Mouse (Mus musculus) liver (tissue): Measurements from ENCODE around the gene Agrp.
A peak's percentile ranks its signal among the peaks of the same experiment; 100 is the strongest.
"Not testable (repeated sequence)": the region's sequence is repeated elsewhere in the genome, so short reads cannot be mapped to it uniquely, and the experiment has no call there.

Source experiments
- DNase-seq: peaks from one replicate; pipeline ENCODE4 v3.0.0-alpha.2; 2020; ENCODE audit warnings: mixed read lengths

Gene Agrp

DNA sequence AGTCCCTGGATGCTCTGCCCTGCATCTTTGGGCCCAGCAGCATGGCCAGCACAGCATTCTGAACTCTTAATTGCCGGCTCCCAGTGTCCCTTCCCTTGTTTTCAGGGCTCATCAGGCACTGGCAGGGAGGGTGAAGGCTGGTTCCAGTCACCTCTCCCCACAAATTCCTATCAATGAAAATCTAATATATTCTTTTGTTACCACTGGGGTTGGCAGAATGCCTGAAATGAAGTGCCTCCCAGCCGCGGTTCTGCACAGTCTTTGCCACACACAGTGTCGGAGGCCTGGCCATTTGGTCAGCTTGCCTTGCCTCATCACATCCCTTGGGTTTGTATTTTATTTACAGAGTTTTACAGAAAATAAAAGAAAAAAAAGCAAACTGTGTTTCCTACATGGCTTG lies 15.4 kb downstream of the Agrp start:
- DNase-seq, result no peak

DNA sequence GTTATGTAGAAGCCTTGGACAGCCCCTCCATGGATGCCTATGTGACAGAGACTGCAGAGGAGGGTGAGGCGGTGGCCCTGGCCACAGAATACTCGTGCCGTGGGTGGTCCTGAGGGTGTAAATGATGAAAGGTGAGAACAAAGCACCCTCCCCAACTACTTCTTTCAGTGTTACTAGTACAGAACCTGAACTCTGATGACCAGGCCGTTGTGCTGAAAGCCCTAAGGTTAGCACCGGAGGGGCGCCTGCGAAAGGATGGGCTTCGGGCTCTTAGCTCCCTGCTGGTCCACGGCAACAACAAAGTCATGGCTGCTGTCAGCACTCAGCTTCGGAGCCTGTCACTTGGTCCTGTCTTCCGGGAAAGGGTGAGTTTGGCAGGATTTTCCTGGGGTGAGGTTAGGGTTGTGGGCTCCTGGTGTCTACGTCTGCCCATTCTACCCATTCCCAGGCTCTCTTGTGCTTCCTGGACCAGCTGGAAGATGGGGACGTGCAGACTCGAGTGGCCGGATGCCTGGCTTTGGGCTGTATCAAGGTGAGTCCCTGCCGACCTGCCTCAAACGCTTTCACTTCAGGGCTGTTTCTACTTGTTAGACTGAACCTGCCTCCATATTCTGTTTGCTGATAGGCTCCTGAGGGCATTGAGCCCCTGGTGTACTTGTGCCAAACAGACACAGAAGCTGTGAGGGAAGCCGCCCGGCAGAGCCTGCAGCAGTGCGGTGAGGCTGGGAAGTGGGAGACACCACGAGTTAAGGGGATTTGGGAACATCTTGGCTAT lies 16.1 kb downstream of the Agrp start:
- DNase-seq, result no peak

DNA sequence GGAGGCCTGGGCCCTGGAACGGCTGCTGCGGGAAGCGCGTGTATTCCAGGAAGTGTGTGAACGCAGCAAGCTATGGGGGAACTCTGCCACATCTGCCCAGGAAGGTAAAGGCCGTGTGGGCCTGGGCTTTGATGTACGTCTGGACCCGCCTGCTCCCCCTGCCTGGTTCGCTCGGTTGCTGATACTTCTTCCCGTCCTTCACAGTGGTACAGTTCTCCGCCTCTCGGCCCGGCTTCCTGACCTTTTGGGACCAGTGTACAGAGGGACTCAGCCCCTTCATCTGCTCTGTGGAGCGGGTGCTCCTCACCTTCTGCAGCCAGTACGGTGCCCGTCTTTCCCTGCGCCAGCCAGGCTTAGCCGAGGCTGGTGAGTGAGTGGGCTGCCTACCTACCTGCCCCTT lies 17.0 kb downstream of the Agrp start:
- DNase-seq, result no peak

DNA sequence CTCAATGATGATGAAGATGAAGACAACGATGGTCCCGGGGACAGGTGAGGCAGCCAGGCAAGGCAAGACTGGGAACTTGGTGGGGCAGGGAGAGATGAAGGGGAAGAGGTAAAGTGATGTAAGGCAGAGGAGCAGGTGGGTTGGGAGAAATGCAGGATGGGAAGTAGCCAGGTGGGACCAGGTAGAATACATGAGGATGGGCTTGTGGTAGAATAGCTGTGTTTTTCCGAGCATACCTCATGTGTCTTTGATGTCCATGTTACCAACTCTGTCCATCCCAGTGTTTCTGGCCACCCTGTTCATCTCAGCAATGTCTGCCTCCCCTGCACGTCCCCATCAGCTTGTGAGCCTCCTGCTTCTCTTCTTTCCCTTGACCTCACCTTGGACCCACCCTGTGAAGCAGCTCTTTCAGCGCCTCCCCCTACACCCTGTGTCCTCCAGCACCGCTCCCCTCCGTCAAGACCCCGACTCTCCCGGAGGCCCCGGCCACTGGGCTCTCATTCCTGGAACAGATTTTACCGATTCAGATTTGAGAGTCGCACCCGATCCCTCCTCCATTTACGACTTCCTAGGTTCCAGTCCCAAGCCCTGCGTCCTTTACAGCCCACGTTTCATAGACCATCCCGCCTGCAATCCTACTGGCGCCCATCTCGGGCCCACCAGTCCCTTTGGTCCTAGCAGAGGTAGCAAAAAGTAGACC lies 18.2 kb downstream of the Agrp start:
- DNase-seq, result no peak

DNA sequence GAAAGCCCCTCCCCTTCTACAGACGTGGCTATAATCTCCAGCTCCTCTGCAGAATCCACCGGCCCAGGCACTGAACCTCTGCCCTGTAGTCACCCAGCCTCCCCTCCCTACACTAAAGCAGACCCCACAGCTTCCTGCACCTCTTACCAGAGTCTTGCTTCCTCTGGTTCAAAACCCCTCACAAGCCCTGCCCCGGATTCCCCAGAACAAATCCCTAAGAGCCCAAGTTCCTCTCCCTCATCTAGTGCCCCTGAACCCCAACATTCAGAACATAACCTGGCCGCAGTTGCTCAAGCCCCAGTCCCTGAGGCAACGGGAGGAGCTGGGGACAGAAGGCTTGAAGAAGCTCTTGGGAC lies 18.9 kb downstream of the Agrp start:
- no peak for DNase-seq

DNA sequence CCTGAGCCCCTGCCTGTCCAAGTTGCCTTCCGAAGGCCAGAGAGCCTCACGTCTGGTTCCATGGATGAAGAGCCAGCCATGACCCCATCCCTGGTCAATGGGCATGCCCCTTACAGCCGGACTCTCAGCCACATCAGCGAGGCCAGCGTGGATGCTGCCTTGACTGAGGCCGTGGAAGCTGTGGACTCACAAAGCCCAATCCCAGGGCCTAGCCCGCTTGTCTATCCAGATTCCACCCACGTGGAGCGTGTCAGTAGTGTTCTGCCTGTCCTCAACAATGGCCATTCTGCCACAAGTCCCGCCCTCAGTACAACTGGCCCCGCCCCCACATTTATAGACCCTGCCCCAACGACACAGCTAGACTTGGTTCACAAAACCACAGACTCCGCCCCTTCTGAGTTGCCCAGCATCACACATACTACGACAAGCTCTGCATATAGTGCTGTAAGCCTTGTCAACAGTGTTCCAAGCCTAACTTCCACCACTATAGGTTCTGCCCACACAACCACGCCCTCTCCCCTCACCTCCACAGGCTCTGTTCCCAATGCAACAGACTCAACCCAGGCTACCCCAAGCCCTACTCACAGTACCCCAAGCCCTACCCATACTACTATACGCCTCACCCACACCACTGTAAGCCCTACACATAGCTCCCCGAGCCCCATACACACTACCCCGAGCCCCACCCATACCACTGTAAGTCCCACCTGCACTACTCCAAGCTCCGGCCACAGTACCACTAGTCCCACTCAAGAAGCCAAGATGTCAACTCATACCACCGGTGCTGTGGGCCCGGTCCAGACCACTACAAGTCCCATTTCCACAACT lies 19.5 kb downstream of the Agrp start:
- peak; percentile 40 for DNase-seq

DNA sequence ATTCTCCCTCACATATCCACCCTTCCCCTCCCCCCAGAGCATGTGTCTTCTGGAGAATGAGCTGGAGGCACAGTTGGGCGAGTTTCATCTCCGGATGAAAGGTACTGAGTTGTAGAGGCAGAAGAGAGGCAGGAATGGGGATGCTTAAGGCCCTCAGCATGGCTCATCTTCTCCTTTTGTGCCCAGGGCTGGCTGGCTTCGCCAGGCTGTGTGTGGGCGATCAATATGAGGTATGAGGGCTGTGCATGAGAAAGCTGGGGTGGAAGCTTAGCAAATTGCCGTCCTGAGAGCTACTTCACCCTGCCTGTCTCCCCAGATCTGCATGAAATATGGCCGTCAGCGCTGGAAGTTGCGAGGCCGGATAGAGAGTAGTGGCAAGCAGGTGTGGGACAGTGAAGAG lies 21.3 kb downstream of the Agrp start:
- no peak for DNase-seq

DNA sequence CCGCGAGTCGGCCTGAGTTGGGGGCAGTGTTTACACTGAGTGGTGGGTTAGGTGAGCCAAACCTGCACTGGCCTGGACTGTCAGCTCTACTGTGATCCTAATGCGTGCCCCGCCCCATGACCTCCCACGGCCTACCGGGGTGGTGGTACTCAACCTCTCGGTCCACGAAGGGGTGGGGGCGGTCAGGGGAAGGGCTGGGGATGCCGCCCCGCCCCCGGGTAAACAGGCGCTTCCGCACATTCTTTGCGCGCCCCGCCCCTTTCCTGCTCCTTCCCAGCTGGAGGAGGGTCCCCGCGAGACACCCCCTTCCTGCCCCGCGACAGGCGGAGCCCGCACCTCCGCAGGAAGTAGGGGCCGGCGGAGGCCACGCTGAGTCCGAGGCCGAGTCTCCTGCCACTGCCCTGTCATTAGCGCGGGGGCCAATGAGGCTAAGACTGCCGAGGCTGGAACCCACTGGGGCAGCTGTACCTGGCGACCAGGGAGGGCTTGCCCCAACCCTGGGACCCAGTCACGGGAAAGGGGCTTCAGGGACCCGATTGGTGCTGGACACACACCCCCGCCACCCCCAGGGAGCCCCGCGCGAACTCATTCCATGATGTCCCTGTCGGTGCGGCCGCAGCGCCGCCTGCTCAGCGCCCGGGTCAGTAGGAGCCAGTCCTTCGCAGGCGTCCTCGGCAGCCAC lies 23.2 kb downstream of the Agrp start:
- DNase-seq, result peak; percentile 65

DNA sequence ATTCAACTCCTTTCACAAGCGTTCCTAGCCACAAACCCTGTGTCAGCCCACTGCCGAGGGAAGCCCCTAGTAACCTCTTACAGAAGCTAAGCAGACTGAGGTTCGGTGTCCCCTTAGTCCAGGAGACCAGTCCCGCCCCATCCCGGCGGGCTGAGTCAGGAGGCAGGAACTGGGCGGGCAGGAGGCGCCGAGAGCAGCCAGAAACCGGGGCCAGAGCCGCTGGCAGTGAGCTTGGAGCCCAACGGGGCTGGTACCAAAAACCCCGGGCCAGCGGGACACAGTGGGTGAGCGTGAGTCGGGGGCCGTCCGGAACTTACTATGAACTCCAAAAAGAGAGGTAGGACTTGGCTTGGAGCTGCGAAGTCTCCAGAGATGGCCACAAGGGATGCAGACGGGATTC lies 24.2 kb downstream of the Agrp start:
- DNase-seq, result peak; percentile 26

DNA sequence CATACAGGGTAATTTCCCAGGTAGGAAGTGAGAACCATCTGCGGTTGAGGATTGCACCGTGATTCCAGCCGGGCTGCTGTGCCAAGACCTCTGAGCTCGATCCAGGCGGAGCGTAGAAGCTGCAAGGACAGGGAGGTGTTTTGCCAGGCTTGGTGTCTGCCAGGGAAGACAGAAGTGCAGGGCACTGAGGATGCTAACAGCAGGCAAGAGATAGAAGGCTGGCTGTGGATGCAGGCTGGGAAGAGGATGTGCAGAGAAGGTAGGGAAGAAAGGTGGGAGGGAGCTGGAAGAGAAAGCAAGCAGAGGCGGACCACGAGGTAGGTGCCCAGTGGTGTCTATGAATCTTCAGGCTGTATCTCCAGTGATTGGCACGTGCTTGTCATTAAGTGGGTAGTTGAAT lies 25.4 kb downstream of the Agrp start:
- DNase-seq, result no peak

DNA sequence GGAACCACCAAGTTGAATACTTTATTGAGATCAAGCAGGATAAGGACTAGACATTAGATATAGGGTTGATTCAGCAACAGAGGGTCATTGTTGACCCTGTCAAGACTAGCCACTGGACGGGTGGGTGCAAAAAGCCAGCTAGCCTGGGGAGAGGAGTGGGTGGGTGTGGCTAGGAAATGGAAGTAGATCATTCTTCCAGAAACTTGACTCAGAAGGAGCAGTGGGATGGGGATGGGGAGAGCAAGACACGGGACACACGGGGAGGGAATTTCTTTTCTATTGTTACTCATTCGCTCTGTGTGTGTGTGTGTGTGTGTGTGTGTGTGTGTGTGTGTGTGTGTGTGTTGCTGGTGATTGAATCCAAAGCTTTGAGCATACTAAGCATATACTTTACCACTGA lies 27.4 kb downstream of the Agrp start:
- DNase-seq, result no peak

DNA sequence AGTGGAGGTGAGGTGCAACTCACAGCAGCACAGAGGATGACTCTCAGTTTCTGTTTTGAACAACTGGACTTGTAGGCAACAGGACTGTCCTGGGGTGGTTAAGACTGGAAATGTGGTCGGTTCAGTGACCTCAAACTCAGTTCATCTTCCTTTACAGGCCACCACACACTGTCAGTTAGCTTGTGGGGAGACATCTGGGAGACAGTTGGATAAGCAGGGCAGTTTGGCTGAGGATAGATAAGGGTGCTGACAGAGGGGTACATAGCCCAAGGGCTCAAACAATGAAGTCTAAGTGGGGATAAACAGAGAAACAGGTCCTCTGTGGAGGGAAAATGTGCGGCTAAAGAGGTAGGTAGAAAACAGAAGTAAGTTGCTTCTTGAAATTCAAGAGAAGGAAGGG lies 27.8 kb downstream of the Agrp start:
- DNase-seq, result peak; percentile 53

DNA sequence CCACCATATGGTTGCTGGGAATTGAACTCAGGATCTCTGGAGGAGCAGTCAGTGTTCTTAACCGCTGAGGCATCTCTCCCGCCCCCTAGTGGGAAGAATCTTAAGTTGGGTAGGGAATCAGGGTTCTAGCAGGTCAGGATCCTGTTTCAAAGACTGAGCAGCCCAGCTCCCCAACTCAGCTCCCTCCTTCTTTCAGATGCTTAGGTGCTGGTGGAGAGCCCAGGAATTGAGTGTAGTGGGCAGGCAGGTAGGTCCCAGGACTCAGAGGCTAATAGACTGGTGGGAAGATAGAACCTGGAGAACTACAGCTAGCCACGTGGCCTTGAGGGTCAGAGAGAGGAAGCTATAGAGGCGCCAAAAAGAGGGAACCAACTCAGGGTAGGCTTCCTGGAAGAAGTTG lies 29.5 kb downstream of the Agrp start:
- peak; percentile 67 for DNase-seq

DNA sequence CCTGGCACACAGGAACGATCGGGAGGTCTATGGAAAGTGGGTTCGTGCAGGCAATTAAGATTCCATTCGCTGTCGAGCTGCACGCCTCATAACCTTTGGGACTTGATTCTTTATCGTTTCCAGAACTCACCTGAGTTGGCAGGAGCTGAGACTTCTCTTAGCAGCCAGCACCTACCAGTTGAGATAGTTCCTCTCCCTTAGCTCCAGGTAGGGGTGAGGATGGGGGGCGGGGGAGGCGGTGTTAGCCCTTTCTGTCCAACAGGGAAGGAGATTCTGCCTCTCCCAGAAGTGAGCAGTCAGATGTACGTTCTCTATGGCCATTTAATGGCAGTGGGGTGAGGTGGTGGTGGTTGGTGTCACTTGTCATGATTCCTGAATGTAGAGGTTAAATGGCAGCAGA lies 30.1 kb downstream of the Agrp start:
- DNase-seq, result no peak

DNA sequence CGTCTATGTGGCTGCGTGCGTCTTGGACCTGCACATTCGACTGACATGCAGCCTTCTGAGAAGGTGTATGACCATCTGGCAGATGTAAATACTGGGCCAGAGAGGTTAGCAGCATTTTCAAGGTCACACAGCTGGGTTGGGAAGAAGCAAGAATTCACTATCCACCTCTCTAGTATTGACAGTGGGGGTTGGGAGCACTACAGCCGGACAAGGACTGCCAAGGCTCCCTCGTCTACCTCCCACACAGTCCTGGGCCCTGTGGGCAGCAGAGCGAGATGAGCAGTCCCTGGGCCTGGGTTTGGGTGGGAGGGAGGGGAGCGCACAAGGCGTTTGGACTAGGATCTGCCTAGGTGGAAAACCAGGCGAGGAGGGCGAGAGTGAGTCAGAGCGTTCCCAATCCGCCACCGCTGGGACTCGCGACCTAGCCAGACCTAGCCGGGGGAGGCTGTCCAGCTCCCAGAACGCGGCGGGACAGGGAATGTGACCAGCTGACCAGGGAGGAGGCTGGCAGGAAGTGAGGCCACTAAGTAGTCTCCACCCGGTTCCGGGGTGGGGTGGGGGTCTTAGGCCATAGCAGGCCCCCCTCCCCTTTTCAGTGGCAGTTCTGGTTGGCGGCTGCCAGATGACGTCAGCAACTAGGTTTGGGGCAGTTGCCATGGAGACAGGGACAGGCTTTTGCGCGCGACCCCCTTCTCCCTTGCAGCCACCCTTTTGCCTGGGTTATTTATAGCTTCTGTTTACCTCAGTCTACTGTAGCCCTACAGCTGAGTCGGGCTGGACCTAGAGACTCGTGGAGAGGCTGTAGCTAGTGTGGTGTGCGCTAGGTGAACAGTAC lies 30.8 kb downstream of the Agrp start:
- peak; percentile 70 for DNase-seq

DNA sequence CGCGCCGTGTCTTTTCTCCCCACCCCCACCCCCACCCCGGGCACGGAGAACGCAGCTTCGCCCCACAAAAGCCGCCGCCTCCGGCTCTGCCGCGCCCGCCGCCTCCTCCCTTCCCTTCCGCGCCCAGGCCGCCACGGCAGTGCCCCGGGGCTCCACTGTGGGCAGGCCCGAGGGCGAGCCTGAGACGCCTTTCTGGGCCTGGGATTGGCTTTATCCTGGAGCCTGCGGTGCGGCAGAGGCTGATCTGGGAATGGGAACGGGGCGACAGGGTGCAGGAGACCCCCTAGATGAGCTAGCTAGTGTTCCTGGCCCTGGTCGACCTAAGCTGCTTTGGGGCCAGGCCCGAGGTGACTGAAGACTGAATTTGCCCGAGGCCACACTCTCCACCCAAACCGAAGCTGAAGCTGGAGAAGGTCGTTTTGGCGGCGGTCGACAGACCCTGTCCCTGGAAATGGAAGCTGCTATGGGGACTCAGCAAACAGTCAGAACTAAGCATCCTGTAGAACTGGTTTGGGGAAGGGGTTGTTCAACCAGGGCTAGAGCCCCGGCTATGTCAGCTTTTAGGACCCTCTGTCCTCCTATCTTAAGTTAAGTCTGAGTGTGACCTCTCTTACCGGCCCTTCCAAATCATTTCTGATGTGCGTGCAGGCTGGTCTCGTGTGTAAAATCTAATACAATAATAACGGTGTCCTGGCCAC lies 31.6 kb downstream of the Agrp start:
- peak; percentile 61 for DNase-seq

DNA sequence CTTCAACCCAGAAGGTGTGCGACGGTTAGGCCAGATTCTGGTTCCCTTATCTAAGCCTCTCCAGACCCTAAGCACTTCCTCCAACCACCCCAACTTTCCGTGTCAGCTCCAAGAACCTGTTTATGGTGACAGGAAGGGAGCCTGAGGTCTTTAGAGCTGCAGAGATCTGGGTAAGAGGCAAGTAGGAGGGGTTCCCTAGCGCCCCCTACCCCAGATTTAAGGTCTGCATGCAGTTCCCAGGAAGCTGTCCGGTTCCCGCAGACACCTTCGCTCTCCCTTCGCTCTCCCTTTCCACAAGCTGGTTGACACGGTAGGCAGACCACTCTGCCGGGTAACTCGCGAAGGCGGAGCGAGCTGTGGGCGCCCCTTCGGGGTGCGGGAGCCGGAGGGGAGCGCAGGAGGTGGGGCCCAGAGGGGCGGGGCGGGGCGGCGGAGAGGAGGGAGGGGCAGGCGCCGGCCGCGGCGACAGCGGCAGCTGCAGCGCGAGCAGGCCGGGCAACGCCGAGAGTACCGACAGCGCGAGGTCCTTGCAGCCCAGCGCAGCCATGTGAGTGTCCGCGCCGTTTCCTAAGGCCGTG lies 32.3 kb downstream of the Agrp start, which contains the start of gene Ripor1:
Ripor1 (plus strand) TSS at position 452 of the 578 bp plus-strand sequence.
- peak; percentile 87 for DNase-seq

DNA sequence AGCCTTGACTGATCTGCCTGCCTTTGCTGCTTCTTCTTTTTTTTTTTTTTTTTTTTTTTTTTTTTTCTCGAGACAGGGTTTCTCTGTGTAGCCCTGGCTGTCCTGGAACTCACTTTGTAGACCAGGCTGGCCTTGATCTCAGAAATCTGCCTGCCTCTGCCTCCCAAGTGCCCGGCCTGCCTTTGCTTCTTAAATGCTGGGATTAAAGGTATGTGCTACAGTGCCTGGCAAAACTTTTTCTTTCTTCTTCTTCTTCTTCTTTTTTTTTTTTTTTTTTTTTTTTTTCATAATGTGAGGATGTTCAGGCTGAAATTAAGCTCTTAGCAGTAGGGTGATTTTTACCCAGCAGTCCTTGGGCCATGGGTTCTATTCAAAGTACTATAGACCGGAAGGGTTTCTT lies 34.7 kb downstream of the Agrp start:
- DNase-seq, result not testable (repeated sequence)

DNA sequence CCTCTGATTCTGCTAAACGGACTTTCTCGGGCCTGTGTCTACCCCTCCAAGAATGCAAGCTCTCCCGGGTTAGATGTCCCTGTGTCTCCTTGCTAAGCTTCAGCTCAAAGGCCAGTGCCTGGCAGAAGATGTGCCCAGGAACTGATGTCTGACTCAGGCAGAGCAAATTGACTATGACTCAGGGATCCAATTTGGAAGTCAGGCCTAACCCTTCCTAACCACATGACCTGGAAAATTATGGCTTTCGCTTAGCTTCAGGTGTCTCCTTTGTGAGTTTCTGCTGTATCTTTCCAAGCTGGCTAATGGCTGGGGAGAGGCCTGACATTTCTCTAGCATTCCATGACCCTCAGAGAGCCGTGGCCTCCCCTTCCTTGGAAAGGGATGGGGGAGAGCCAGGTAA lies 35.9 kb downstream of the Agrp start:
- DNase-seq, result no peak

DNA sequence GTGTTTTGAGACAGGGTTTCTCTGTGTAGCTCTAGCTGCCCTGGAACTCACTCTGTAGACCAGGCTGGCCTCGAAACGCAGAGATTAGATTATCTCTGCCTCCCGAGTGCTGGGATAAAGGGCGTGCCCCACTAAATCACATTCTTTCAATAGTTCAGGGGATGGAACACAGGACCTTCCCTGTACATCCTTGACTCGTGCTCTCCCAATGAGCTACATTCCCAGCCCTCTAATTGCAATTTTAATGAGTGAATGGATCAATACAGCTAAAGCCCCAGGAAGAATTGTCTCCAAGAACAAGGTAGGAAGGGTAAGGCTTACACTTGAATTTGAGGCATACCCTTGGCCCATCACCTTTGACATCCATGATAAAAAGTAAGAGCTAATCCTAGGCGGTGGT lies 38.4 kb downstream of the Agrp start:
- DNase-seq, result no peak

DNA sequence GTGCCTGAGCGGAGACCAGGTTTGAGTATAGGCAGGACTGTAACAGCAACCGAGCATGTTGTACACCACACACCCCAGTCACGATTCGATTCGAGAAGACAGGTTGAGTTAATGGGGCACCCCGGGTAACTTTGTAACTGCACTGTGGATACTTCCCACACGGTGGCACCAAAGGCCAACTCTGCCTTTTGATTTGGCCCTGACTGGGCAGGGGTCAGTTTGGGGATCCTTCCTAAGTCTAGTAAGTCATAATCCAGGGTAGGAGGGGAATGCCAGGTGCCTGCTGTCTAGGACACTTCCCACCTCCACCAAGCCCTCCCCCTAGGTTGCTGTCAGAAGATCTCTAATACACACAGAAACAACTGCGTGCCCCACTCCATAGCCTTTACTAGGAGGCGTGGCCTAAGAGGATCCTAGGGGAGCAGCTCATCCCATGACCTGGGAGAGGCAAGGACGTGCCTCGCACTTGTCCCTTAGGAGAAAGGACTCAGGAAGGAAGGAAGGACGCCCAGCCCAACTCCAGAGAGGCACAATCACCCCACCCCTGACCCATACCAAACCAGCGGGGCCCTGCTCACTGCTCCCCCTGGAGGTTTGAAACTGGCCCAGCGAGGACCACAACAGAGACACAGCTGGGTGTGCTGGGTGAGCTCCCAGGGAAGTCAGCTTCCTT lies 40.7 kb downstream of the Agrp start:
- peak; percentile 61 for DNase-seq
